Mouse (Mus musculus): Measurements from ENCODE around the gene Cenpj. TPM values are rescaled to one million over a fixed set of nuclear protein-coding genes. Genes with fewer than 3 reads are reported as not detected.

The Cenpj gene
- 8.8 and 10.3 TPM in 2 replicates for polyA plus RNA-seq (2014; fragmentation: Nextera tagmentation; extraction: Ambion mirVana)

DNA sequence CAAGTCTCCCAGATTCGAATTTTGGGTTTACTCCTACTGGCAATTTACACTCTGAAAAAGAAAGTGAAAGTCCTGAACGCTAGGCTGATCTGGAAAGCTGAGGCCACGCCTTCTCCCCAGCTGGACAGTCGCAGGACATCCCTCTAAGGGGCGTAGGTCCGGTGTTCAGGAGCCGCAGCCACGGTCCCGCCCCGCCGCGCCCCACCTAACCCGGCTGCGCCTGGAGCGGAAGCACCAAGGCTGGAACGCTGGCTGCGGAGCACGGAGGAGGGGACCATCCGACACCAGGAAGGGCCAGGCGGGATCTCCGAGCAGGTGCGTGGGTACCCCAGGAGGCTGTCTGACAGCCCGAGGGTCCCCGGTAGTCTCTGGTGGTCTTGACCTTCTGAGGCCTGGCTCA lies at the start of gene Cenpj, which contains the start of gene Parp4:
Cenpj (minus strand) TSS at position 10 of the 400 bp plus-strand sequence.
Parp4 (plus strand) TSS at position 204 of the 400 bp plus-strand sequence.
- Histone ChIP-seq H3K4me2 (ENCODE audit: low read length) (peak within 1 kb of the TSS; percentile 55), H3K36me3 (ENCODE audit: control insufficient read depth, insufficient read depth, low read length) (no peaks in the 10 kb centered on the region), H3K27ac (ENCODE audit: low read depth) (no peak within 1 kb of the TSS), H3K4me3 (ENCODE audit: low read depth, low read length) (peak within 1 kb of the TSS; percentile 50), H3K9me3 (ENCODE audit: control insufficient read depth, low read length) (no peaks in the 10 kb centered on the region), H3K4me1 (replicated peaks; ENCODE audit: control insufficient read depth, insufficient read depth, low read length) (0 out of 2 replicates have a peak, but pooled peaks cover 4% of the 10 kb centered on the region), H3K27me3 (replicated peaks; ENCODE audit: control insufficient read depth, insufficient read depth, low read length) (no peaks in the 10 kb centered on the region), H3K9ac (ENCODE audit: low read length) (peak within 1 kb of the TSS; percentile 45)
- WGBS, result under 1% methylated on average over 22 of the region's 24 CpGs
- ATAC-seq (replicated peaks; ENCODE audit: low FRiP score, low TSS enrichment, low read depth), result peak; percentile 77
- DNase-seq (ENCODE audit: low spot score), result peak; percentile 81

DNA sequence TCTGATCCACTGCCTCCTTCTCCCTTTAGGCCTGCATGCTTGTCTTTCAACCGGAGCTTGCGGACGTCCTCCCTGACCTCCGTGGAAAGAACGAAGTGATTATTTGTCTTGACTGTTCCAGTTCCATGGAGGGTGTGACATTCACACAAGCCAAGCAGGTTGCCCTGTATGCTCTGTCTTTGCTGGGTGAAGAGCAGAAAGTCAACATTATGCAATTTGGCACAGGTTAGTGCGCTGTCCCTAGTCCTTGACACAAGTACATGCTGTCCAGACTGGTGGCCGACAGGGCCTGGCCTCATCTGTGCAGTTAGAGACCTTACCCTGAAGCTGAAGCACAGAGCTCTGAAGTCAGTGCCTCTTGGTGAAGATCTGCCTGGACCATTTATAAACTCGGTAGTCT lies 45.2 kb upstream of the Cenpj start:
- Histone ChIP-seq H3K9ac (ENCODE audit: low read length) (no peak overlapping the region), H3K9me3 (ENCODE audit: control insufficient read depth, low read length) (no peaks in the 10 kb centered on the region), H3K36me3 (ENCODE audit: control insufficient read depth, insufficient read depth, low read length) (0 out of 2 replicates have a peak, but pooled peaks cover 6% of the 10 kb centered on the region), H3K4me1 (replicated peaks; ENCODE audit: control insufficient read depth, insufficient read depth, low read length) (no peaks in the 10 kb centered on the region), H3K27me3 (replicated peaks; ENCODE audit: control insufficient read depth, insufficient read depth, low read length) (no peaks in the 10 kb centered on the region), H3K27ac (ENCODE audit: low read depth) (no peak overlapping the region), H3K4me3 (ENCODE audit: low read depth, low read length) (no peak overlapping the region), H3K4me2 (ENCODE audit: low read length) (no peak overlapping the region)
- WGBS, result 89% methylated on average over 8 of the region's 8 CpGs
- ATAC-seq (replicated peaks; ENCODE audit: low FRiP score, low TSS enrichment, low read depth) (no peak), DNase-seq (ENCODE audit: low spot score) (no peak)

DNA sequence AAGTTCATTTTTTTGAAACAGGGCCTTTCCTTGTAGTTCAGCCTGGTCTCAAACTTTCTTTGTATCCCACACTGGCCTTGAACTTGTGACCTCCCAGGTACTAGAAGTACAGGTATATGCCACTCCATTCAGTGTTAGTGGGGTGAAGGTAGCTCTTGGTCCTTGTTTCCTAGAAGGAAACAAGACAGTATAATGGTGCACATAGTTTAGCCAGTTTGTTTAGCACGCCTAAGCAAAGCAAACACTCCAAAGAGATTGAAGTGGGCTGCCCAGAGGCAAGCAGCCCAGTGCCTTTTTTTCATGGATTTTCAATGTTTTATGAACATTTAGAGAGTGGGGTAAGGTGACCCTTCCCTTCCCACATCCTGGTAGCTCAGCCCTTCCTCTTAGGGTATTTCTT lies 42.2 kb upstream of the Cenpj start:
- Histone ChIP-seq H3K9ac (ENCODE audit: low read length) (no peak overlapping the region), H3K36me3 (ENCODE audit: control insufficient read depth, insufficient read depth, low read length) (0 out of 2 replicates have a peak, but pooled peaks cover 9% of the 10 kb centered on the region), H3K9me3 (ENCODE audit: control insufficient read depth, low read length) (no peaks in the 10 kb centered on the region), H3K4me3 (ENCODE audit: low read depth, low read length) (no peak overlapping the region), H3K4me2 (ENCODE audit: low read length) (no peak overlapping the region), H3K27ac (ENCODE audit: low read depth) (no peak overlapping the region), H3K4me1 (replicated peaks; ENCODE audit: control insufficient read depth, insufficient read depth, low read length) (no peaks in the 10 kb centered on the region), H3K27me3 (replicated peaks; ENCODE audit: control insufficient read depth, insufficient read depth, low read length) (no peaks in the 10 kb centered on the region)
- ATAC-seq (replicated peaks; ENCODE audit: low FRiP score, low TSS enrichment, low read depth) (no peak), DNase-seq (ENCODE audit: low spot score) (no peak)
- 86% methylated on average over 1 of the region's 1 CpGs for WGBS

DNA sequence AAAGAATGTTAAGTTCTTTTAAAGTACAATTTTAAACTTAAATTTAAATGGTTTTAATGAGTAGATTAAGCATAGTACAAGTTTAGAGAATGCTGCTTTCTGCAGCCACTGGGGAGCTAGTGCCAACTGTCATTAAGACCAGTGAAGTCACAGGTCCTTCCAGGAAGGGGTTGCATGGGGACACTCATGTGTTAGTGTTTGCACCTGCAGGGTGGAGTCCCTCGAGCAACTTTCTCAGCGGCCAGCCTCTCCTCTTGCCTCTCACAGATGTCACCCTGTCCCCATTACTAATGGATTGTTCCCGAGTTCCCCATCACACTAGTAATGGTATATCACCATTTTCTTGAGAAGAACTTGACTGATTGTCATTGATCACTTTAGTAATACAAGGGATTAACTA lies 38.0 kb upstream of the Cenpj start:
- no peak overlapping the region for H3K4me2 ChIP-seq (ENCODE audit: low read length)
- no peaks in the 10 kb centered on the region for H3K4me1 ChIP-seq (replicated peaks; ENCODE audit: control insufficient read depth, insufficient read depth, low read length)
- H3K9ac ChIP-seq (ENCODE audit: low read length), result no peak overlapping the region
- peaks cover 16% of the 10 kb centered on the region; the same call in 1 of the 2 replicates for H3K36me3 ChIP-seq (ENCODE audit: control insufficient read depth, insufficient read depth, low read length)
- H3K27me3 ChIP-seq (replicated peaks; ENCODE audit: control insufficient read depth, insufficient read depth, low read length), result no peaks in the 10 kb centered on the region
- H3K27ac ChIP-seq (ENCODE audit: low read depth), result no peak overlapping the region
- ATAC-seq (replicated peaks; ENCODE audit: low FRiP score, low TSS enrichment, low read depth) (no peak), DNase-seq (ENCODE audit: low spot score) (no peak)
- H3K4me3 ChIP-seq (ENCODE audit: low read depth, low read length), result no peak overlapping the region
- WGBS, result 87% methylated on average over 3 of the region's 3 CpGs
- H3K9me3 ChIP-seq (ENCODE audit: control insufficient read depth, low read length), result no peaks in the 10 kb centered on the region

DNA sequence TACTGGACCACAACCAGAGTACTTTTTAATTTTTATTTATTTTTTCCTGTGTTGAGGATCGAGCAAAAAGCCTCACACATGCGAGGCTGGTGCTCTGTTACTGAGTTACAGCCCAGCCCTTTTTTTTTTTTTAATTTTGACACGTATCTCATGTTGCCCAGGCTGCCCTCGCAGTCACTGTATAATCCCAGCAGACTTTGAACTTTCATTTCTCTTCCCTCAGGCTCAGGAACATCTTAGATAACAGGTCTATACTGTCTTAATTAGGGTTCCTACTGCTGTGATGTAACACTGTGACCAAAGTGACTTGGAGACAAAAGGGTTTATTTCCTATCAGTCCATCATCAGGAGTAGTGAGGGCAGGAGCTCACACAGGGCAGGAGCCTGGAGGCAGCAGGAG lies 29.9 kb upstream of the Cenpj start:
- DNase-seq (ENCODE audit: low spot score) (no peak), ATAC-seq (replicated peaks; ENCODE audit: low FRiP score, low TSS enrichment, low read depth) (no peak)
- H3K27ac ChIP-seq (ENCODE audit: low read depth), result no peak overlapping the region
- no peak overlapping the region for H3K4me2 ChIP-seq (ENCODE audit: low read length)
- H3K4me1 ChIP-seq (replicated peaks; ENCODE audit: control insufficient read depth, insufficient read depth, low read length), result no peaks in the 10 kb centered on the region; the same call in 1 of the 2 replicates
- H3K4me3 ChIP-seq (ENCODE audit: low read depth, low read length), result no peak overlapping the region
- 0 out of 2 replicates have a peak, but pooled peaks cover 2% of the 10 kb centered on the region for H3K36me3 ChIP-seq (ENCODE audit: control insufficient read depth, insufficient read depth, low read length)
- no peaks in the 10 kb centered on the region for H3K9me3 ChIP-seq (ENCODE audit: control insufficient read depth, low read length)
- H3K27me3 ChIP-seq (replicated peaks; ENCODE audit: control insufficient read depth, insufficient read depth, low read length), result no peaks in the 10 kb centered on the region
- 75% methylated on average over 4 of the region's 4 CpGs for WGBS
- no peak overlapping the region for H3K9ac ChIP-seq (ENCODE audit: low read length)

DNA sequence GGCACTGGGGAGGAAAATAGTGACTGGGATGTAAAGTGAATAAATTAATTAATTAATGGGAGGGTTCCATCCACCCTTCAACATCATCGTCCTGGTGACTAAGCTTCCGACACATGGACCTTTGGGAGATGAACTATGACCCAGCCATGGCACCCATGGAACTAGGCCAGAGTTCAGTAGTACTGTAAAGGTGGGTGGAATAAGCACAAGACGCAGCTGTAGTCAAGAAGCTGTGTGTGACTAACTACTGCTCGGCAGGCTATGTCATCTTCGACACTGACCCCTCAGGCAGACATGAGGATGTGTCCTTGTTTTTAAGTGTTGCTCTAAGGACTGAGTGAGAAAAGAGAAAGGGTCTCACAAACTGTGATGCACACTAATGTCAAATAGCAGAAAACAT lies 29.2 kb upstream of the Cenpj start:
- DNase-seq (ENCODE audit: low spot score), result no peak
- ATAC-seq (replicated peaks; ENCODE audit: low FRiP score, low TSS enrichment, low read depth), result no peak
- Histone ChIP-seq H3K4me1 (replicated peaks; ENCODE audit: control insufficient read depth, insufficient read depth, low read length) (no peaks in the 10 kb centered on the region; the same call in 1 of the 2 replicates), H3K4me3 (ENCODE audit: low read depth, low read length) (no peak overlapping the region), H3K9ac (ENCODE audit: low read length) (no peak overlapping the region), H3K4me2 (ENCODE audit: low read length) (no peak overlapping the region), H3K9me3 (ENCODE audit: control insufficient read depth, low read length) (no peaks in the 10 kb centered on the region), H3K36me3 (ENCODE audit: control insufficient read depth, insufficient read depth, low read length) (0 out of 2 replicates have a peak, but pooled peaks cover 2% of the 10 kb centered on the region), H3K27ac (ENCODE audit: low read depth) (no peak overlapping the region), H3K27me3 (replicated peaks; ENCODE audit: control insufficient read depth, insufficient read depth, low read length) (no peaks in the 10 kb centered on the region)
- WGBS, result 95% methylated on average over 5 of the region's 5 CpGs

DNA sequence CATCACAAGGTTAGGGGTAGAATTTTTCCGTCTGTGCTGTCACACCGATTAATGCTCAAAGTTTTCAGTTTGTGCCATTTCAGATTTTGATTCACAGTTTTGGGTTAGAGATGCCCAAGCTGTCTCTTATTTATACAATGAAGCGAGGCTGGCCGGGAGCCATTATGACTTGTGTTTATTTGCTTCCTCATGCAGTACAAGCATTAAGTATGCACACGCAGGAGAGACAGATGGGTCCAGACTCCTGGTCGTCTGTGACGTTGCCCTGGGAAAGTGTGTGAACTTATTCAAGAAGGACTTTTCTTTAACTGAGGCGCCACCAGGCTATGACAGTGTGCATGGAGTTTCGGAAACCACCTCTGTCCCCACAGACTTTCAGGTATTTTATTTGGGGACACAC lies 26.8 kb upstream of the Cenpj start:
- no peaks in the 10 kb centered on the region; the same call in 1 of the 2 replicates for H3K4me1 ChIP-seq (replicated peaks; ENCODE audit: control insufficient read depth, insufficient read depth, low read length)
- H3K36me3 ChIP-seq (ENCODE audit: control insufficient read depth, insufficient read depth, low read length), result no peaks in the 10 kb centered on the region
- ATAC-seq (replicated peaks; ENCODE audit: low FRiP score, low TSS enrichment, low read depth) (no peak), DNase-seq (ENCODE audit: low spot score) (no peak)
- no peak overlapping the region for H3K4me2 ChIP-seq (ENCODE audit: low read length)
- no peak overlapping the region for H3K4me3 ChIP-seq (ENCODE audit: low read depth, low read length)
- H3K27ac ChIP-seq (ENCODE audit: low read depth), result no peak overlapping the region
- WGBS, result 69% methylated on average over 9 of the region's 9 CpGs
- H3K27me3 ChIP-seq (replicated peaks; ENCODE audit: control insufficient read depth, insufficient read depth, low read length), result no peaks in the 10 kb centered on the region
- no peaks in the 10 kb centered on the region for H3K9me3 ChIP-seq (ENCODE audit: control insufficient read depth, low read length)
- H3K9ac ChIP-seq (ENCODE audit: low read length), result no peak overlapping the region

DNA sequence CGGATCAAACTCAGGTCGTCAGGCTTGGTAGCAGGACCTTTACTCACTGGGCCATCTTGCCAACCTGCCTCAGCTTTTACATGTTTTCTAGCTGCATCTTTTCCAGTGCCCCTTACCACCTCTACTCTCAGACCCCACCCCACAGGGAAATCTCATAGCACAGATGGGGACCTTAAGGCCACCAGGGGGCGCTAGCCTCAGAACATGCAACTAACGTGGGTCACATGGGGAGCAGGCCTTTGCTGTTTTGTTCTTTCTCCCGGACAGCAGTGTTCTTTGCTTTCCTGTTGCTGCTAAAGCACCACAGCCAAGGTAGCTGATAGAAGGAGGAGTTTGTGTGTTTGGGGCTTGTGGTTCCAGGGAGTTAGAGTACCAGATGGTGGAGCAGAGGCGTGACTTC lies 23.5 kb upstream of the Cenpj start:
- H3K4me3 ChIP-seq (ENCODE audit: low read depth, low read length), result no peak overlapping the region
- peak; percentile 60 for DNase-seq (ENCODE audit: low spot score)

DNA sequence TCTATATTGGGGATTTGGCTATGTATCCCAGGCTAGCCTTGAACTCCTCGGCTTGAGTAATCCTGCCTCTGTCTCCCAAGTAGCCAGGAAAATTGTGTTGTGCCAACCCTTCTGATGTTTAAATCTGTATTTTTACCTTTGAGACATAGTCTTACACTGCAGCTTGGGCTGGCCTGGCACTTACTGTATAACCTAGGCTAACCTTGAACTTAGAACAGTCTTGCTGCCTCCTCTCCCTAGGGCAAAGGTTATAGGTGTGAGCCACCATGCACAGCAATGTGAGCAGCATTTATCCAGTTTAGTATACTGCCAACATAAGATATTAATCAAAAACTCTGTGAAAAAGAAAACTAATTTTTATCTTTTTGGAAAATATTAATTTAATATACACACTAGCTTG lies 19.6 kb upstream of the Cenpj start:
- Histone ChIP-seq H3K9me3 (ENCODE audit: control insufficient read depth, low read length) (no peaks in the 10 kb centered on the region), H3K4me2 (ENCODE audit: low read length) (no peak overlapping the region), H3K4me3 (ENCODE audit: low read depth, low read length) (no peak overlapping the region), H3K4me1 (replicated peaks; ENCODE audit: control insufficient read depth, insufficient read depth, low read length) (no peaks in the 10 kb centered on the region), H3K36me3 (ENCODE audit: control insufficient read depth, insufficient read depth, low read length) (peaks cover 5% of the 10 kb centered on the region; the same call in 1 of the 2 replicates), H3K27me3 (replicated peaks; ENCODE audit: control insufficient read depth, insufficient read depth, low read length) (no peaks in the 10 kb centered on the region), H3K27ac (ENCODE audit: low read depth) (no peak overlapping the region), H3K9ac (ENCODE audit: low read length) (no peak overlapping the region)
- no peak for DNase-seq (ENCODE audit: low spot score)
- WGBS, result 88% methylated on average over 1 of the region's 1 CpGs
- no peak for ATAC-seq (replicated peaks; ENCODE audit: low FRiP score, low TSS enrichment, low read depth)

More for the DNA sequence above, 23.5 kb upstream of the Cenpj start:
- Histone ChIP-seq H3K4me2 (ENCODE audit: low read length) (no peak overlapping the region), H3K9ac (ENCODE audit: low read length) (no peak overlapping the region), H3K27ac (ENCODE audit: low read depth) (no peak overlapping the region), H3K9me3 (ENCODE audit: control insufficient read depth, low read length) (no peaks in the 10 kb centered on the region), H3K36me3 (ENCODE audit: control insufficient read depth, insufficient read depth, low read length) (peaks cover 5% of the 10 kb centered on the region; the same call in 1 of the 2 replicates), H3K27me3 (replicated peaks; ENCODE audit: control insufficient read depth, insufficient read depth, low read length) (no peaks in the 10 kb centered on the region), H3K4me1 (replicated peaks; ENCODE audit: control insufficient read depth, insufficient read depth, low read length) (no peaks in the 10 kb centered on the region; the same call in 1 of the 2 replicates)
- no peak for ATAC-seq (replicated peaks; ENCODE audit: low FRiP score, low TSS enrichment, low read depth)
- 54% methylated on average over 6 of the region's 6 CpGs for WGBS

Data from intestine, embryonic 14.5 days (tissue).